Mouse (Mus musculus): Measurements from ENCODE around the gene Rab28.
"Not testable (repeated sequence)": the region's sequence is repeated elsewhere in the genome, so short reads cannot be mapped to it uniquely, and the experiment has no call there.

Rab28 gene

DNA sequence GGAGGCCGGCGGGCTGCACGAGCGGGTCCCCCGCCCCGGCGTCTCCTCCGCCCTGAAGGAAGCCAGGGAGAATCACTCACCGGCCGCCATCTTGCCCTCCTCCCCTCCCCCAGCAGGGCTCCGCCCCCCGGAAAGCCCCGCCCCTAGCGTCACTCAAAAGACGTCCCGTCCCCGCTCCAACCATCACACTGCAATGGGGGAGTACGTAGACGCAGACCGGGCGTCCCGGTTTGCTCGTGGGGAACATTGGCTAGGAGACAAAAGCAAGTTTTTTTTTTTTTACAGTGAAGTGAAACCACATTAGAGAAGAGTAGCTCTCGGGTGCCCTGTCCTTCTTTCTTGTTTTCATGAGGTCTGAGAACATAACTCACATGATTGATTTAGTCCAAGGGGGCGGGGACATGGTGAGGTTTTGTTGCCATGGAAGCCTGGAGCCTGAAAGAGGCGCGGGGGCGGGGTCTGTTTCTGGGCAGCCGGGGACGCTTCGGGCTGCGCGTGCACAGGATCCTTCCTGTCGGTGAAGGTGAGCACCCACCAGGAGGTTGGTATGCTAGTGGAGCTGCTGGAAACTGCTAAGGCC lies at the start of gene Rab28:
Gene Rab28 (minus strand): TSS at position 107 of the 580 bp plus-strand sequence.
- peak; percentile 98 for DNase-seq

DNA sequence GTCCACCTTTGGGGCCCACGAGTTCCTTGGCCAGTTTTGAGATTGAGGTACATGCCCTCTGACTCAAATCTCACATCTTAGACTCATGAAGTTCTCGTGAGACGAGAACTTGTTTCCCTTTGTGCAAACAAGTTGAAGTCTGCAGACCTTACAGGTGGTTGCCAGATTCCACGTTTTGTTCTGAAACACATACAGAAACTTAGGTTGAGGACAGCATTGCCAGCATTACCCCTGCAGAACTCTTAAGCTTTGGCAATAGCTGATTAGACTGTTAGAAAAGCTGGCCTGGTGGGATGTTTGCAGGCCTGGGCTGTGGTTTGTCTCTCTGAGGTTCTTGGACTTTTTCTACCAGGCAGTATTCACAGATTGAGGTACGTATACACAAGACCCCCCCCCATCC lies 49.4 kb upstream of the Rab28 start:
- no peak for DNase-seq

DNA sequence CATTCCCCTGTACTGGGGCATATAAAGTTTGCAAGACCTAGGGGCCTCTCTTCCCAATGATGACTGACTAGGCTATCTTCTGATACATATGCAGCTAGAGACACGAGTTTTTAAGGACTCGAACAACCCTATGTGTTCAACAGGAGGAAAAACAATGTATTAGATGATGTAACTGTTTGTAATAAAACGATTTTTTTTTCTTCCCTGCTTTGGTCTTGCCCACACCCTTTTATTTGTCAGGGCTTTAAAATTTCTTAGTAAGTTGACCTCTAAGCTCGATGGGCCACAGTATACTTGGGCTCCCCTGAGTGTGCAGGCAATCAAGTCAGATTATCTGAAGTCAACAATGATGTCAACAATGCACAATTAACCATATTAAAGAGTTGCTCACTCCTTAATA lies 48.4 kb upstream of the Rab28 start:
- DNase-seq: no peak

DNA sequence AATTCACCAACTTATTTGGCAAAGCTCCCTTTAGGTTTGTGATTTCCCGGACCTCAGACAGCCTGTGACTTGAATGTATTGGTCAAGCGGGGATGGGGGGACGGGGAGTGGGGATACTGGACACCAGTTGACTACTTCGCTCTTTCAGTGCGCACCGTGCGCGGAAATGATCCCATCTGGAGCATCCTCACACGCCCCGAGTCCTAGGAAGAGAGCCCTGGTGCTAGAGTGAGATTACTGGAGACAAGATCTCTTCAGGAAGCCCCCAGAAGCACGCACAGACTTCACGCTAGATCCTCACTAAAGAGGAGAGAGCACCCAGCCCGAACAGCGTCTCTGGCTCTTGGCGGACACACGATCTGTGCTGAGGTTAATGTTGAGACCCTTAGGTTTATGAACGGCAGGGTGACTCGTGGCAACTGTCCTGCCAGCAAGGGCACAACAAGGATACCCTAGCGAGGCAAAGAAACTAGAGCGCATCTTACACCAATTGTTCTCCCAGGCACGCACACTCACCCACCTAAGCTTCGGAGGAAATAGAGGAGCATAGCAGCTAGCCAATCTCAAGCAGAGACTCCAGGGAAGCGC lies 47.5 kb upstream of the Rab28 start:
- DNase-seq: no peak

DNA sequence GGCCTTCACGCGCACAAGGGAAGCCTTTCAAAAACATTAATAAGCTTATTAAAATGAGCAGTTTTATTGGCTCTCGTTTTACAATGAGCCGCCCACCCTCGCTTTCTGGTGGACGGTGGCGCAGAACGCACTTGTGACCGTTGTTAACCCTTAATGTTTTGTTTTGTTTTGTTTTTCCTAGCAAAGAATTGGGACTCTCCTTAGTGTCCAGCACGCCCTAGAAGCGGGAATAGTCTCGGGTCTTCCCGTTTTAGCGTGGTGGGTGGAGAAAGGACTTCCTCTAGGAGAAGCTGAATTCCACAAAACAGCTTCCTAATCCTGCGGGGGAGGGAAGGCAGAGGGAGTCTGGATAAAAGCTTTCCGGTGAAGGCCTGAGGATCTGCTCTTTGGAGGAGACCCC lies 46.9 kb upstream of the Rab28 start:
- DNase-seq: no peak

DNA sequence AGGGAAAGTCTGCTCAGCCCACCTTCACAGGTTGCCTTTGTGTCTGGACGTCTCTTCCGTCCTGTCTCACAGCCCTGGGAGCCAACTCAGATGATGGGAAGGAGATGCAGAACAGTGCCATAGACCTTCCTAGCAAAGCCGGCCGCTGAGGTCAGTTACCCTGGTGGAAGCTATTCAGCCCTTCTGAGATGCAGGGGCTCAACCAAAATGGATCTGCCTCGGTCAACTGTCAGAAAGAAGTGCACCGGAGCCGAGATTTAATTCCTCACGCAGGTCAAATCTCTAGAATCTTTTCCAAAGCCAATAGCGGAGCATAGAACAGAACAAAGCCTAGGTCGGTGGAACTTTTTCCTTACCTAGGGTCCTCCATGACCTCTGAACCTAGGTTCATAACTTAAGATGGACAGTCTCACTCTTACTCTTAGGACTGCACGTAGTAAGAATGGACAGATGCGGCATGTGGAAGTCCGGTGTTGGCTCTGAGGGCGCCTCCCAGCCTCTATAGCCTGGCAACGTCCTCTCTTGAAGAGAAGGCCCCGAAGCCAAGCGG lies 46.3 kb upstream of the Rab28 start:
- DNase-seq: no peak

DNA sequence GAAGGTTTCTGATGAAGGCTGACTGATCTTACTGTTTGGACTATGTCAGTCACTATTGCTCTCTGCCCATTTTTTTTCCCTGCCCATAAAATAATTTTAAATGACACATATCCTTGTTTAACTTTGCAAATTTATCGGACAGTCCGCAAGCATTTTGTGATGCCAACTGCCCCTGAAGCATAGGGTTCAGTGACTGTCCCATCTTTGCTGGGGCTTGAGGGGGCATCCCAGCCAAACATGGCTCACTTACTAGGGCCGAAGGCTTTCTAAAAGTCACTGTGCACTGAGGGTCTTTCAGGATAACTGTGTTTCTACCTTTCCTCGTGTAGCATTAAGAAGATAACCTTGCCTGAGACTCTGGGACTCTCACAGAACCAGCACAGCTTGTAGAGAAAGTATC lies 44.8 kb upstream of the Rab28 start:
- DNase-seq: no peak

DNA sequence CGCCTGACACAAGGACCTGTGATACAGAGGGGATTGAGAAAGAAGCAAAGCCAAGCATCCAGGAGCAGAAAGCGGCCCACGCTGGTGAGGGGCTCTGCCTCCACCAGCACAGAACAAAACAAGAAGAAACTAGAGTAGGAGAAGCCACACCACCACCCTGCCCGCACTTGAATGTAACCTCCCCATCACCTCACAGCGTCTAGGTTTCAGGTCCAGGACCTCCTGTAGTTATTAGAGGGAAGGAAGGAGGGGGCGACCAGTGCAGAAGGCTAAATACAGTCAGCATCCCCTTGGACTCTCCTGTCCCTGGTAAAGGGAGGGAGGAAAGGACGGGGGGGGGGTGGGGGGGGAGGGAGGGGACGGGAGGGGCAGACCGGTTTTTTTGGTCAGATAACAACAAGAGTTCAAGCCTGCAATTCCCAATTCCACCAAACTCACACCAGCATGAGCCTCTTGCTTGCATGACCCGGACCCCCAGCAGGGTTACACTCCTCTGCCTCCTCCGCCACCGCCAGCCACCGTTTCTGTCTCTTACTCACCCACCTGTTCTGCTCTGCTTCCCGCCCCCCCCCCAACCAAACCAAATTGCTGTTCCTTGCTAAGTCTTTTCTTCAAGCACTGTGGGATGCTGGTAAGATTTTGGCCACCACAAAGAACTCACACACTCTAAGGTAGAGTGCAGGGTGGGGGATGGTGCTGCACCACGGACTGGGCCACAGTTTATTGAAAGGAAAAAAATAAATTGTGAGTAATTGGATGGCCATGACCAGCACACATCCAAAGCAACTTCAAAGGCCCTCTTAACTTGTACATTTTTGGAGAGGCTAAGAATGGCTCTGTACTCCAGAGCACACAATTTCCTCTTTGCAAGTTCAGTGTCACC lies 37.2 kb upstream of the Rab28 start:
- no peak for DNase-seq

DNA sequence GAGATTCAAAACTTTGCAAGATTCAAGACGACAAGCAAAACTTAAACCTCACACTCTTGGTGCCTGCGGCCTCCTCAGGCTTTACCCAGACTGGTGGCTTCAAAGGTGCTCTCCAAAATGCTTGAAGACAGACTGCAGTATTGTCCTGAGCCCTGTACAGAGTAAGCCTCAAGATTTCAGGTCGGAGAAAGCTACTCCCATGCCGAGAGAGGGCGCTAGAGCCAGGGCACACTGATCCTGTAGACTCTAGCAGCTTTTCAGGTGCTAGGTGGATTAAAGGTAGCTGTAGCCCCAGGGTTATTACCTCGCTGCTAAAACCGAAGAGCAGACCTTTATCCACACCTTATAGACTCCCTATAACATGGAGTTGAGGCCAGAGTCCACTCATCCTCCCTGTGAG lies 36.3 kb upstream of the Rab28 start:
- DNase-seq: no peak

DNA sequence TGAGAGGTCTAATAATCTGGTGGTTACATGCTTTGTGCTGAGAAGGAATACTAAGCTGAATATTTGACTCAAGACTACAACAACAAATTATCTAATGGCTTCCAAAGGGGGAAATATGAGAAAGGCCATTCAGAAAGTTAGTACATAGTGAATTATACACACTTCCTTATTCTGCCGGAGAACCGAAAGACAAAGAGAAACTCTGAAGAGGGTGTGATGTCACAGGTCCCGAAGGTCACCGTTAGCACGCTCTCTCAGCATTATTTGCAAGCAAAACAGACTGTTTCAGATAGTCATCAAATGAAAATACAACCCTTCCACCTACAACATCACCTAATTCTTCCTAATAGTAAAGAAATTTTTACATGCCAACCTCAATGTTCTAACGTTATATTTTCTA lies 30.9 kb upstream of the Rab28 start:
- DNase-seq: no peak

DNA sequence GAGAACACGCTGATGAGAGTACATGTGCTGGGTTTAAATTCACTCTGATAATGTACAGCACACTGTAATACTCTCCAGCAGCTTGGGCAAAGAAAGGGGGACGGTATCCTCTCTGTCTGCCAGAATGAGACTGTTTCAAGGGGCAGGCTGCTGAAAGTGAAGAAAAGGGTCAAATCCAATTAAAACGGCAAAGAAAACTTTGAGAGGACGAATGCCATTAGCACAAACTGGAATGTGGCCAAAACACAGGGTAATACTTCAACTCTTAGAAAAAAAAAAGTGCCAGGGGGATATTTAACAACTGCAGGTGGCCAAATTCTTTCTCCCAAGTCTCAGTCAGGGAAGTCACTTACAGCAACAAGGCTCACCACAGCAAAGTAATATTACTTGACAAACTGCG lies 29.1 kb upstream of the Rab28 start:
- DNase-seq: no peak

DNA sequence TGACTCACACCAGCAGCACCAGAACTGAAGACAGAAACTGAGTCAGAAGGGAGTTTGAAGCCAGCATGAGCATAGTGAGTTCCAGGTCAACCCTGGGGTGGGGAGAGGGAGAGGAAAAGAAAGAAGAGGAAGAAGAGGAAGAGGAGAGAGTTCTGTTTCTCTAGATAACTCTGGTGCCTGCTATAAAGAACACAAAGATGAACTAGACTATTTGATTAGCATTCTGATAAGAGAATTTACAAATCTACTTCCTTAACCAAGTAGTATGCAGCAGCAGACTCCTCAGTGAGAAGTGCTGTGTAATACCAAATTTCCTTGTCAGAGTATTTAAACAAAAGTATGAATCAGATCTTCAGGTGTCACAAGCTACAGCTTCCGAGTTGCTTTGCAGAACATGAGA lies 19.1 kb upstream of the Rab28 start:
- DNase-seq: no peak

DNA sequence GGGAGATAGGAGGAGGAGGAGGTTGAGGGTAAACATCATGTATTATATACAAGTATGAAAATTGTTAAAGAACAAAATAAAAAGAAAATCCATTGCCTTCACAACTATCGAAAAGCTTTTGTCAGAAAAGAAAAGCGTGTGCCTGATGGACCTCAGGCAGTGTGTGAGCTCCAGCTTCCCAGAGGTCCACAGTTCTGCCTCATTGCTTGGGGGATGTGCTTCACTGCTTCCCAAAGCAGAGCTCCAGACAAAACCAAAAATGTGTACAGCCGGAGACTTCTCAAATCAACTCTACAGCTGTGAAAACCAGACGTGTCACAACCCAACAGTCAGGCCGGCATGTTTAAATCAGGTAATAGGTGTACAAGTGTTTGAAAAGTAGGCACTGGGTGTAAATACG lies 17.6 kb upstream of the Rab28 start:
- DNase-seq: no peak

DNA sequence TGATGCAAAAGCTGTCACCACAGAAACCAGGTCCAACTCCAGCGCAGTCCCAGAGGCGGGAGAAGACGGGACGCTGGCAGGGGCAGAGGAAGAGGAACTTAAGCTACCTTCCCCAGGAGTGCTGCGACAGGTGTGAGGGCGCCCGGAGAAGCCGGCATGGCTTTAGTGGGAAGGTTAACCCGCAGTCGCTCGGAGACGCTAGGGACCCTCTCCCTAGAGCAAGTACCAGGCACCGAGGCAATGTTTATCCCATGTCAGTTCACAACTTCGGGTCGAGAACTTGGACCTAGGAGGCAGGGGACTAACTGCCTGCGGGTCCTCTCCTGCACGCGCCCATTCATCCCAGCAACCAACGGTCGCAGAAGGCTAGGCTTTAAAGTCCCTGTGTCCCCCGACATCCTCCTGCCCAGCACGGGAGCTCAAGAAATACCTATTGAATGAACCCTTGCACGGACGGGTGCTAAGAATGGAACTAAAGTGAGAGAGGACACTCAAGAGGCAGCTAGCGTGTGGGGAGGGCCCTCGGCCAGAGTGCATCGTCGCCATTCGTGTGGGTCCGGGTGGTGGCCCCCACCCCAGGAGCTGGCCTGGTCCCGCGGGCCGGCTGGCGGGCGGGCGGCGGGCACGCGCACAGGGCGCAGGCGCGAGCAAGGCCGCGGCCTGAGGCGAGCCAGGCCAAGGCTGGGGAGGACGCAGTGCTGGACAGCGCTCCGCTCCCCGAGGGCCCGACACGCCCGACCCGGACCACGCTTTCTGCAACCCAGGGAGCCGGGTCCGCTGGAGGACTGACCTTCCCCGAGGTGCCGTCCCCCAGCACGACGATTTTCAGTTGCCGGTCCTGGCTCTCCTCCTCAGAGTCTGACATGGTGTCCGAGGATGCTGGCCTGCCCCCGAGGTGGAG lies 592 bp downstream of the Rab28 start:
- DNase-seq: no peak

DNA sequence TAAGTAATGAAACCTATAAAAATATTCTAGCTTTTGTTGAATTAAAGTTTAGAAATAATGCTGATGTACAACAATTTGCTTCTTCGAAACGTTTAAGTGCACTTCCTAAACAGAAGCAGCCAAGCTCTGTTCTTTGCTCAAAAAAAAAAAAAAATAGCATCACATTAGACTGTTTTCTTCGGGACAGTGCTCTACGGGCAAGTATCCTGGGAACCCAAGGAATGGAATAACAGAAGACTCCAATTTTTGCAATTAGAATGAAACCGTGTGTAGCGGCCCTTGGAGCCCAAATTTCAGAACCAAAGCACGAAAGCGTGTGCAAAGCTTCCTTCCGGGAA lies 1.2 kb downstream of the Rab28 start:
- no peak for DNase-seq

DNA sequence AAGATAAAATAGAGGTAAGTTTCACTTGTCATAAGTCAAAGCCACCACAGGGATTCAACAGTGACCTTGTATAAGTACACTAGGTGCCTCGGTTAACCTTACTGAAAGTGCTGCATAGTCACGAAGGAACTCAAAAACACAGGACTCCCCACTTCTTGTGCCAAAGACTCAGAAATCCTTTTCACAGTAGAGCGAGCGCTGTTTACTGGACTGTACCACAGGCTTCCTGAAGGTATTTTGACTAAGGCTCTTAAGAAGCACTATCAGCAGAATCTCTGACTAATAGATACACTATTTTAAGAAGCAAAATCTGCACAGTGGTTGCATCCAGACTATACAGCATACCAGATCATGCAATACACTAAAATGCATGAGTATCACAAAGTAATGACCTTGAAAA lies 6.9 kb downstream of the Rab28 start:
- DNase-seq: not testable (repeated sequence)

DNA sequence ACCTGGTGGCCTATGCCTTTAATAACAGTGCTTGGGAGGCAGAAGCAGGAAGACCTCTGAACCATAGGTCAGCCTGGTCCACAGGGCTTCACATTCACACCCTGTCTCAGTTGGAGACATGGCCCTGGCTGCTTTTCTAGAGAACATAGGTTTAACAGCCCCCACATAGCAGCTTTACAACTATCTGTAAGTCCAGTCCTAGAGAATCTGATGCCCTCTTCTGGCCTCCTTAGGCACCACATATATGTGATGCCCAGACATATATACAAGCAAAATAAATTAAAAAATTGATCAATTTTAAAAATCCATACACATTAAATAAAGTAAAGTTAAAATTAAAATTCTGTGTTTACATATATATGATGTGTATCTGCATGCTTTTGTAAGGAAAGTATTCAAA lies 10.0 kb downstream of the Rab28 start:
- DNase-seq: no peak

DNA sequence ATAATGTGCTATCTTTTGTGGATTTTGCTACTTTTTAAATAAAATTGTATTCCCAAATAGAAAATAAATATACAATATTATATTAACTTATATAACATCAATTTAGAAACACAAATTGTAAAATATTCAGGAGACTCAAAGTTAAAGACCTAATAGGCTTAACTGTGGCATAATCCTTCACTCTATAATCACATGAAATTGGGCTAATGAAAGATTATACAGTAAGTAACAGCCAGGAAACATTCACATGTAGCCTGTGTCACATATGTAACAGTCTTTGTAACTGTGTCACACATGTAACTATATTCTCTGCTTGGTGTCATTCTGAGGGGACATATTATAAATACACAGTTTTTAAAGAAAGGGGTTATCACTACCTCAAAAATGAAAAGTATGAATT lies 22.9 kb downstream of the Rab28 start:
- no peak for DNase-seq

DNA sequence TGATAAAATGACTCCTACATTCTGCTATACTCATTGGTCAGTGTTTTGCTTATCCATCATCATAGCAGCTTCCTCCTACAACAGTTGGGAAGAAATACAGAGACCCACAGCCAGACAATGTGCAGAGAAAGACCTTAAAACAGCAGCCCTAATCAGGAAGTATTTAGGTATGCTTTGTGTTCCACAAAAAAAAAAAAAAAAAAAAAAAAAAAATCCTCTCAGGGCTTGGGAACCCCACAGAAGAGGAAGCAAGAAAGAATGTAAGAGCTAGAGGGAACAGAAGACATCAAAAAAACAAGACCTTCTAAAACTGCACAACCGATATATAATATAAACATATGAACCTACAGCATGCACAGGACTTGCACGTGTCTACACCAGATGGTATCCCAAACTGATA lies 24.0 kb downstream of the Rab28 start:
- DNase-seq: no peak

DNA sequence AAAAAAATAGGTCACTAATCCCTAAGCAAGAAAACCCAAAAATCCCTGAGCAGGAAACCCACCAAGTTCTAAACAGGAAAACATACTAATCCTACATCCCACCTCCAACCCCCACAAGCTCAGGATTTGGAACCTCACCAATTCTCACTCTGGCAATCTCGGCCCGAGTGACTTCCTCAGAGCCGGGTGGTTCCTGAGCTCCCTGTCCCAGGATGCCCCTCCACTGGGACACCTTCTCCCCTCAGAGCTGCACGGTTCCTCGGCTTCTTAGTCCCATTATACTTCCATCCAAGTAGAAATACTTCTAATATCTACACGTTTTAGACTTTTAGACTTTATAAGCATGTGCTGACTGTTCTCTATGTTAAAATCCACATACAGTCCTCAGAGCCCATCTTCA lies 41.9 kb downstream of the Rab28 start:
- DNase-seq: no peak

DNA sequence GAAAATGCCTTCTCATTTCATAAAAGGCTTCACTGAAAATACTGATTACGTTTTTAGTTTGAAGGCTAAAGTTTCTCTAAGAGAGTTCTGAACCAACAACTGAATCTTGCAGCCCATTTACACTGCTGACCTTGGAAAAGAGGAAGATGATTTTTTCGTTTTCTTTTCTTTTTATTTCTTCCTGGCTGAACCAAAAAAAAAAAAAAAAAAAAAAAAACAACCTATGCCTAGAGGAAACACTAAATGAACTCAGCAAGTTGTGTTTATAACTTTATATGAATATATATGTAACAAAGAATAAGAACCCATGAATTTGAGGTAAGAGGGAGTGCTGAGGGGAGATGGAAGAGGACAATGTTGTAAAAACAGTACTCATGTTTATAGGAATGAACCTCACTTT lies 71.2 kb downstream of the Rab28 start:
- DNase-seq: no peak

DNA sequence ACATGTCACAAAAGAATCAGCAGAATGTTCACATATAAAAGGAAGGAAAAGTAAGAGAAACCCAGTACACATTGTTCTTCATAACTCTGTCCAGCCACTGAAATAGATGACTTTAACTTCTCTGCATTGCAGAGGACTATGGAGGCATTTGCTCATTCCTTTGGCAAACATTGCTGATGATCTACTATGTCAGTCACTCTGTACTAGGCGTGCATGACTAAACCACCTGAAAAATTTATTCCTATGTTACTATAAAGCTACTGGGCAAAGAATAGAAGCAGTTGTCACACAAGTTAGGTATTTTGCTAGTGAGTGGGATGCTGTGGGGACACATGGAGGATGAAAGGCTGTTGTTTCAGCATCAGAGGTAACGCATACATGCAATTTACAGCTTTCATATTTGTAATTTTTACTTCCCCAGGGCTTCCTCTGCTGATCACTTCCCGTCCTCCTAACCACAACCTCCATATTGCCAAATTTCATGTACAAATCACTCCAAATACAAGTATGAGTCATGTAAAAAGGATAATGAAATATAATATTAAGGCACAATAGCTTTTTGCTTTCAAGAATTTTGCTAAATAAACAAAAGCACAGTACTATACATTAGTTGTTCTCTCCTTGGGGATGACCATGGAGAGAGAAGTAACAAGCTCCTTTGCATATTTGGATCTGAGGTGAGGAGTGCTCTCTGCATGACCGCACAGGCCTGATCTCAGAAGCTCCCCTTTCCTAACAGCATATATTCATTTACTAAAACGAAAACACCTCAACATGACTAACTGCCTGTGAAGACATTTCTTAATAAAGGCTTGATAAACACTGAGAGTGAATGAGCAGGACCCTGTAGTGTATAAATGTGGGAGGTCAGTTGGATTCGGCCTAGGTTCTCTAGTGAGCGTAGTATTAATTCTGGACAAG lies 80.5 kb downstream of the Rab28 start:
- no peak for DNase-seq

Data from cerebellum, adult 9-10 months (tissue).